Mouse (Mus musculus): ENCODE measurements around the gene Defb26.

The Defb26 gene

GRCm38 (mm10) chr2:152511592-152511991, at the start of gene Defb26:
Gene Defb26, minus strand, starts transcription at chr2:152511692.
- no peak for DNase-seq (ENCODE audit: low read depth in 2 of 2, low spot score in 2 of 2)

- no peak for DNase-seq (ENCODE audit: low read depth in 2 of 2, low spot score in 2 of 2)
These were observed 45.2 kb upstream of the Defb26 start for GRCm38 (mm10) chr2:152556655-152557054.

GRCm38 (mm10) chr2:152553774-152554423, 42.4 kb upstream of the Defb26 start:
- DNase-seq (ENCODE audit: low read depth in 2 of 2, low spot score in 2 of 2): no peak

GRCm38 (mm10) chr2:152548124-152548523, 36.6 kb upstream of the Defb26 start:
- DNase-seq (ENCODE audit: low read depth in 2 of 2, low spot score in 2 of 2): no peak

- no peak for DNase-seq (ENCODE audit: low read depth in 2 of 2, low spot score in 2 of 2)
These were observed 33.2 kb upstream of the Defb26 start for GRCm38 (mm10) chr2:152544691-152545090.

GRCm38 (mm10) chr2:152543478-152543877, 32.0 kb upstream of the Defb26 start:
- no peak for DNase-seq (ENCODE audit: low read depth in 2 of 2, low spot score in 2 of 2)

GRCm38 (mm10) chr2:152542897-152543296, 31.4 kb upstream of the Defb26 start:
- DNase-seq (ENCODE audit: low read depth in 2 of 2, low spot score in 2 of 2): no peak

- DNase-seq (ENCODE audit: low read depth in 2 of 2, low spot score in 2 of 2): no peak
These were observed 30.5 kb upstream of the Defb26 start for GRCm38 (mm10) chr2:152541979-152542378.

GRCm38 (mm10) chr2:152539944-152540710, 28.6 kb upstream of the Defb26 start, which contains the start of gene Defb29:
Gene Defb29, minus strand, starts transcription at chr2:152540098.
- no peak for DNase-seq (ENCODE audit: low read depth in 2 of 2, low spot score in 2 of 2)

- no peak for DNase-seq (ENCODE audit: low read depth in 2 of 2, low spot score in 2 of 2)
These were observed 6.5 kb upstream of the Defb26 start, which contains the start of gene Defb28 for GRCm38 (mm10) chr2:152517981-152518380. Gene Defb28, plus strand, starts transcription at chr2:152518255.

GRCm38 (mm10) chr2:152516084-152516483, 4.6 kb upstream of the Defb26 start:
- DNase-seq (ENCODE audit: low read depth in 2 of 2, low spot score in 2 of 2): no peak

GRCm38 (mm10) chr2:152503950-152504349, 7.5 kb downstream of the Defb26 start:
- no peak for DNase-seq (ENCODE audit: low read depth in 2 of 2, low spot score in 2 of 2)

GRCm38 (mm10) chr2:152500863-152501229, 10.6 kb downstream of the Defb26 start:
- DNase-seq (ENCODE audit: low read depth in 2 of 2, low spot score in 2 of 2): no peak

- no peak for DNase-seq (ENCODE audit: low read depth in 2 of 2, low spot score in 2 of 2)
These were observed 11.2 kb downstream of the Defb26 start for GRCm38 (mm10) chr2:152500204-152500862.

GRCm38 (mm10) chr2:152498020-152498419, 13.5 kb downstream of the Defb26 start:
- DNase-seq (ENCODE audit: low read depth in 2 of 2, low spot score in 2 of 2): no peak

GRCm38 (mm10) chr2:152493151-152493550, 18.3 kb downstream of the Defb26 start:
- no peak for DNase-seq (ENCODE audit: low read depth in 2 of 2, low spot score in 2 of 2)

GRCm38 (mm10) chr2:152490038-152490437, 21.5 kb downstream of the Defb26 start, which contains the start of gene Defb22:
Gene Defb22, minus strand, starts transcription at chr2:152490138.
- DNase-seq (ENCODE audit: low read depth in 2 of 2, low spot score in 2 of 2): no peak

GRCm38 (mm10) chr2:152487024-152487423, 24.5 kb downstream of the Defb26 start:
- DNase-seq (ENCODE audit: low read depth in 2 of 2, low spot score in 2 of 2): no peak

GRCm38 (mm10) chr2:152481726-152482125, 29.8 kb downstream of the Defb26 start:
- no peak for DNase-seq (ENCODE audit: low read depth in 2 of 2, low spot score in 2 of 2)

GRCm38 (mm10) chr2:152480881-152481280, 30.6 kb downstream of the Defb26 start:
- DNase-seq (ENCODE audit: low read depth in 2 of 2, low spot score in 2 of 2): no peak

GRCm38 (mm10) chr2:152476763-152477162, 34.7 kb downstream of the Defb26 start, which contains the start of gene Defb20:
Gene Defb20, plus strand, starts transcription at chr2:152477063.
- no peak for DNase-seq (ENCODE audit: low read depth in 2 of 2, low spot score in 2 of 2)

GRCm38 (mm10) chr2:152472434-152472833, 39.1 kb downstream of the Defb26 start:
- no peak for DNase-seq (ENCODE audit: low read depth in 2 of 2, low spot score in 2 of 2)
